Mouse (Mus musculus): ENCODE measurements around the gene Vim. TPM values are rescaled to one million over a fixed set of nuclear protein-coding genes. Genes with fewer than 3 reads are reported as not detected.
"Not testable (repeated sequence)": the region's sequence is repeated elsewhere in the genome, so short reads cannot be mapped to it uniquely, and the experiment has no call there.

The Vim gene
- polyA plus RNA-seq, 1 experiment, result 3.2 TPM

GRCm38 (mm10) chr2:13575287-13575801 lies 1.6 kb downstream of the Vim start:
- H3K36me3 ChIP-seq (ENCODE audit: control insufficient read depth), result no peaks in the 10 kb centered on the region
- H3K4me1 ChIP-seq (ENCODE audit: control insufficient read depth), result peaks cover 23% of the 10 kb centered on the region
- peaks cover 73% of the 10 kb centered on the region for H3K27me3 ChIP-seq (ENCODE audit: control insufficient read depth)
- H3K9me3 ChIP-seq (ENCODE audit: control insufficient read depth, low read length), result peaks cover 2% of the 10 kb centered on the region; the same call in 1 of the 2 replicates
- H3K4me3 ChIP-seq (replicated peaks), result peak overlapping the region; percentile 49
- no peak for TF ChIP-seq GATA1 (IDR thresholded peaks at IDR 0.05; ENCODE audit: low read length)
- TF ChIP-seq TAL1 (IDR thresholded peaks at IDR 0.05; ENCODE audit: low read length), result no peak

- Histone ChIP-seq H3K4me3 (replicated peaks) (no peak overlapping the region), H3K27me3 (ENCODE audit: control insufficient read depth) (peaks cover 67% of the 10 kb centered on the region), H3K4me1 (ENCODE audit: control insufficient read depth) (peaks cover 23% of the 10 kb centered on the region), H3K9me3 (ENCODE audit: control insufficient read depth, low read length) (peaks cover 2% of the 10 kb centered on the region; the same call in 1 of the 2 replicates), H3K36me3 (ENCODE audit: control insufficient read depth) (no peaks in the 10 kb centered on the region)
- TF ChIP-seq TAL1 (IDR thresholded peaks at IDR 0.05; ENCODE audit: low read length), result no peak
- TF ChIP-seq GATA1 (IDR thresholded peaks at IDR 0.05; ENCODE audit: low read length), result no peak
Measured at GRCm38 (mm10) chr2:13575926-13576325, 2.2 kb downstream of the Vim start.

- H3K36me3 ChIP-seq (ENCODE audit: control insufficient read depth), result no peaks in the 10 kb centered on the region
- H3K4me1 ChIP-seq (ENCODE audit: control insufficient read depth), result peaks cover 23% of the 10 kb centered on the region
- peaks cover 52% of the 10 kb centered on the region for H3K27me3 ChIP-seq (ENCODE audit: control insufficient read depth)
- no peak for TF ChIP-seq TAL1 (IDR thresholded peaks at IDR 0.05; ENCODE audit: low read length)
- TF ChIP-seq GATA1 (IDR thresholded peaks at IDR 0.05; ENCODE audit: low read length), result no peak
- no peak overlapping the region for H3K4me3 ChIP-seq (replicated peaks)
- peaks cover 2% of the 10 kb centered on the region; the same call in 1 of the 2 replicates for H3K9me3 ChIP-seq (ENCODE audit: control insufficient read depth, low read length)
Measured at GRCm38 (mm10) chr2:13577399-13577798, 3.7 kb downstream of the Vim start.

GRCm38 (mm10) chr2:13578473-13579152 lies 4.9 kb downstream of the Vim start:
- H3K4me1 ChIP-seq (ENCODE audit: control insufficient read depth), result peaks cover 20% of the 10 kb centered on the region
- no peak overlapping the region for H3K4me3 ChIP-seq (replicated peaks)
- no peaks in the 10 kb centered on the region for H3K36me3 ChIP-seq (ENCODE audit: control insufficient read depth)
- TF ChIP-seq GATA1 (IDR thresholded peaks at IDR 0.05; ENCODE audit: low read length), result no peak
- TF ChIP-seq TAL1 (IDR thresholded peaks at IDR 0.05; ENCODE audit: low read length), result no peak
- peaks cover 40% of the 10 kb centered on the region for H3K27me3 ChIP-seq (ENCODE audit: control insufficient read depth)
- H3K9me3 ChIP-seq (ENCODE audit: control insufficient read depth, low read length), result peaks cover 2% of the 10 kb centered on the region; the same call in 1 of the 2 replicates

- peaks cover 1% of the 10 kb centered on the region; the same call in 1 of the 2 replicates for H3K9me3 ChIP-seq (ENCODE audit: control insufficient read depth, low read length)
- H3K27me3 ChIP-seq (ENCODE audit: control insufficient read depth), result peaks cover 33% of the 10 kb centered on the region
- no peaks in the 10 kb centered on the region for H3K36me3 ChIP-seq (ENCODE audit: control insufficient read depth)
- H3K4me3 ChIP-seq (replicated peaks), result no peak overlapping the region
- TF ChIP-seq TAL1 (IDR thresholded peaks at IDR 0.05; ENCODE audit: low read length), result no peak
- no peak for TF ChIP-seq GATA1 (IDR thresholded peaks at IDR 0.05; ENCODE audit: low read length)
- peaks cover 13% of the 10 kb centered on the region for H3K4me1 ChIP-seq (ENCODE audit: control insufficient read depth)
Measured at GRCm38 (mm10) chr2:13579315-13579714, 5.6 kb downstream of the Vim start.

GRCm38 (mm10) chr2:13579991-13580390 lies 6.3 kb downstream of the Vim start:
- H3K9me3 ChIP-seq (ENCODE audit: control insufficient read depth, low read length), result no peaks in the 10 kb centered on the region
- peaks cover 6% of the 10 kb centered on the region for H3K4me1 ChIP-seq (ENCODE audit: control insufficient read depth)
- H3K36me3 ChIP-seq (ENCODE audit: control insufficient read depth), result no peaks in the 10 kb centered on the region
- H3K4me3 ChIP-seq (replicated peaks), result no peak overlapping the region
- TF ChIP-seq GATA1 (IDR thresholded peaks at IDR 0.05; ENCODE audit: low read length) (no peak), TAL1 (IDR thresholded peaks at IDR 0.05; ENCODE audit: low read length) (no peak)
- H3K27me3 ChIP-seq (ENCODE audit: control insufficient read depth), result peaks cover 26% of the 10 kb centered on the region

GRCm38 (mm10) chr2:13582184-13582583 lies 8.5 kb downstream of the Vim start:
- Histone ChIP-seq H3K4me3 (replicated peaks) (no peak overlapping the region), H3K9me3 (ENCODE audit: control insufficient read depth, low read length) (no peaks in the 10 kb centered on the region), H3K4me1 (ENCODE audit: control insufficient read depth) (no peaks in the 10 kb centered on the region), H3K27me3 (ENCODE audit: control insufficient read depth) (peaks cover 6% of the 10 kb centered on the region), H3K36me3 (ENCODE audit: control insufficient read depth) (no peaks in the 10 kb centered on the region)
- no peak for TF ChIP-seq GATA1 (IDR thresholded peaks at IDR 0.05; ENCODE audit: low read length)
- TF ChIP-seq TAL1 (IDR thresholded peaks at IDR 0.05; ENCODE audit: low read length), result no peak

GRCm38 (mm10) chr2:13583746-13584145 lies 10.0 kb downstream of the Vim start:
- H3K4me1 ChIP-seq (ENCODE audit: control insufficient read depth); H3K27me3 ChIP-seq (ENCODE audit: control insufficient read depth); H3K36me3 ChIP-seq (ENCODE audit: control insufficient read depth); H3K4me3 ChIP-seq (replicated peaks); H3K9me3 ChIP-seq (ENCODE audit: control insufficient read depth, low read length): not testable (repeated sequence)

GRCm38 (mm10) chr2:13593328-13593727 lies 19.6 kb downstream of the Vim start:
- TF ChIP-seq TAL1 (IDR thresholded peaks at IDR 0.05; ENCODE audit: low read length), result no peak
- TF ChIP-seq GATA1 (IDR thresholded peaks at IDR 0.05; ENCODE audit: low read length), result no peak
- Histone ChIP-seq H3K36me3 (ENCODE audit: control insufficient read depth) (no peaks in the 10 kb centered on the region), H3K9me3 (ENCODE audit: control insufficient read depth, low read length) (no peaks in the 10 kb centered on the region), H3K4me3 (replicated peaks) (no peak overlapping the region), H3K4me1 (ENCODE audit: control insufficient read depth) (no peaks in the 10 kb centered on the region), H3K27me3 (ENCODE audit: control insufficient read depth) (peaks cover 3% of the 10 kb centered on the region)
